Mouse (Mus musculus): Measurements from ENCODE around the gene Slc38a9. TPM values are rescaled to one million over a fixed set of nuclear protein-coding genes. Genes with fewer than 3 reads are reported as not detected.

Gene Slc38a9
- total RNA-seq, 2 experiments from 2014 or later: 6.9 to 8.1 TPM

DNA sequence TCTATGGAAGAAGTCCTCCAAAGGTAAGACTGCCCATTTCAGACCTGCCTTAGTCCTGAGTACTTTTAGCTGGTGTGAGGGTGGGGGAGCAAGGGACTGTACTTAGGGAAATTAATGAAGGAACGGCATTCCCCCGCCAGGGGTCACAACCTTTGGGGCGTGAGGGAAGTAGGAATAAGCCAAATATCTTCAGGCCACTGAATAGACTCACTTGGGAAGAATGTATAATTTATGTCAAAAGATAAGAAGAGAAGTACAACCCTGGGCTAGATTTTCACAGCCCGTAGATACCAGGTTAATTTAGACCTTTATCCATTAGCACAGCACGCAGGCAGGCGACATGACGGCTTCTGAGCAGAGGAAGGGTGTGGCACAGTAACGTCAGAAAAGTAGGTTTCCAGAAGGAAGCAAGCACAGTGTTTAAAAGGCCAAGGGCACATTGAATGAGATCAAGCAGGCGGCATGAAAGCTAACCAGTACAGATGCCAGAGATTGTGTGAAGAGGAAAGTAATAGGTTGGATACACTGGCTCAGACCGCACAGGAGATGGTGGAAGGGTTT, 103.1 kb downstream of the Slc38a9 start:
- no peak for TF ChIP-seq CTCF (IDR thresholded peaks at IDR 0.05)
- no peak for DNase-seq
- peak overlapping the region; percentile 91 for H3K27ac ChIP-seq
- H3K4me3 ChIP-seq: no peak overlapping the region
- intact Hi-C loops (cut with DNase I): no loop called here

DNA sequence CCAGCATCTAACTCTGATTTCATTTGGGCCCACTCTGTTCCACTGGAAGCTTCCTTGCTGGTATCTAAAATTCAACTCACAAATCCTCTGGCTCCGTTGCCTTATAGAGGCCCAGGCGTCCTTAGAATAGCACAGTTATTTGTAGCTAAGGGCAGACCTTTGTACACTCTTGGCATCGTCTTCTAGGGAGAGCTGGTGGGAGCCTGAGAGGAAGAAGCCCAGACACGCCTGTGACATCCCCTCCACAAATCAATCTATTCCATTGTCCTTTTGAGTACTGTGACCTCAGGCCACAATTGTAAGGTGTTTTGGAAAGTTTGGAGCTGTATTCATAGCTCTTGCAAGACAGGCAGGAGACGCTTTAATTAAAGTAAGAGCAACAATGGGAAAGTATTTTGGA, 104.0 kb downstream of the Slc38a9 start:
- TF ChIP-seq CTCF (IDR thresholded peaks at IDR 0.05): no peak
- Histone ChIP-seq H3K27ac (peak overlapping the region; percentile 91), H3K4me3 (no peak overlapping the region; the same call in 1 of the 2 replicates)
- DNase-seq: peak; percentile 38
- intact Hi-C loops (cut with DNase I): no loop called here

DNA sequence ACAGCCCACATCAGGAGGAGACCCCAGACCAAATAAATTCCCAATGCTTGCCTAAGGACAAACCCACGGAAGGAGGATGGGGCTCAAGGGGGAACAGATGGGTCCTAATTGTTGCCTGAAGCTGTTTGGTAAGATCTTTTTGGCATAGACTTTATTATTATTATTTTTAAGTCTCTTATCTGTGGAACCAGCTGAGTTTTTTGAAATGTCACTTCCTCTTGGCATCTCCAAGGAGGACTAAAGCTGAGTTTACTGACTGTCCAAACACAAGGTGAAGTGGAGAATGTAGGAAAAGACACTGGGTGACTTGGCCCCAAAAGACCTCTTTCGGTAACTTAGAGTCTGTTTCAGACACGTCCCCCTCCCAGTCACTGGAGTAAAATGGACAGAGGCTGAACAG, 105.1 kb downstream of the Slc38a9 start:
- intact Hi-C loops (cut with DNase I): no loop called here

DNA sequence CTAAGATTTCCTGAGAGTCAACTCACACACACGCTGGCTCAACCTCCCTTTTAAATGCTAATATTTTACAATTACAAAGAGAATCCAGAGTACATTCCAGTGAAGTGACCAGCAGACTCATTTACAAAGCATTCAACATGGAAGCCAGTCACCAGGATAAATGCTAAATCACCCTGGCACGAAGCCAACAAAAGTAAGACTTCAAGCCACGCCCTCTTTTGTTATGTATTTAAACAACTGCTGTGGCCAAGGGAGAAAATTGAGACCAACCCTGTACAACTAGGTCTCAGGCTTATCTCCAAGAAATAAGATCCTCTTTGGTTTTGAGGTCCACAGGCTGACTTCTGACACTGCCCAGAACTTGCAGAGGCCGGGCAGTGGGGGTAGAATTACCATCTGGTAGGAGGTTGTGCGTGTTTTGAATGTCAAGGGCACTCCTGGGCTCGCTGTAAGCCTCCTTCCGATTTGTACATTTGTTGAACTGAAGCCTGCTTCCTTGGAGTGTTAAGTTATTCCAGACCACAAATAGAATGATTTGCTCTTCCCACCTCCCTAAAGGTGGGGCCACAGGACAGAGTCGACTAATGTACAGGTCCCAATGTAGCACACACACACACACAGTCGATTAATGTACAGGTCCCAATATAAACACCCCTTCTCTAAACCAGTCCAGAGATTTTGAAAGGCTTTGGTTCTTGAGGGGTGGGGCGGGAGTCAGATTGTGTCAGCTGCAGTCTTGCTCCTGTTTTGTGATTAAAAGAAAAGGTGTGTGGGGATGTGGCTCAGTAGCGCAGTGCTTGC, 110.2 kb downstream of the Slc38a9 start:
- TF ChIP-seq CTCF (IDR thresholded peaks at IDR 0.05): no peak
- DNase-seq: peak; percentile 70
- intact Hi-C loops (cut with DNase I): no loop called here
- H3K4me3 ChIP-seq: peak overlapping the region; percentile 54
- H3K27ac ChIP-seq: peak overlapping the region; percentile 93

More for the DNA sequence above, 105.1 kb downstream of the Slc38a9 start:
- H3K4me3 ChIP-seq: no peak overlapping the region
- no peak for TF ChIP-seq CTCF (IDR thresholded peaks at IDR 0.05)
- no peak for DNase-seq
- peak overlapping the region; percentile 91 for H3K27ac ChIP-seq

DNA sequence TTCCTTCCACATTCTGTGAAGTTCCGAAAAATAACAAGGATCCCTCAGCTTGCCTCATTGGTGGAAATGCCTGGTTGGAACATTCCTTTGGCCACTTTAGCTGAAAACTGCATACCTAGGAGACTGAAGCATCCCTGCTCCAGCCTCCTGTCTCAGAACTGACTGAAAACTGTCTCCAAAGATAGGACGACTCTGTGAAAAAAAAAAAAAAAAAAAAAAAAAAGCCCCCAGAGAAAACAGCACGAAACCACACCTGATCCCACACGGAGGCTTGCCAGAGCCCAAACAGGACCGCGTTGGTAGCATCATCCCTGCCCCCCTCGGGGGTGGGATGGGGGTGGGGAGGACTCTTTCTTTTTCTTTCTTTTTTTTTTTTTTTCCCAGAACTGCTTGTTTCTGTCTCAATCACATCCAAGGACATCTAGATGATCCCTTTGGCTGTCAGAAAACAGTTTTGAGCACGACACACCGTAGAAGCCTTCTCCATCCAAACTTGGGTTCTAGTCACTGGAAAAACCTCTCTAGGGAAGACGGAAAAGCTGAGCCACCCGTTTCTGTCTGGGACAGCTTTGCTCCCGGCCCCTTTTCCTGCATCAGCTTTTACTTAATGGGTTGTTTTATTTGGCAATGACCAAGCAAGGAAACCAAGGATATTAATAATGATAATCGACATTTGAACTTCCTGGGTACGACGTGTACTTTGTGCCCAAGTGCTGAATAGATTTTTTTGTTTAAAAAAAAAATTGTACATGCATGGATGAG, 111.1 kb downstream of the Slc38a9 start:
- Histone ChIP-seq H3K27ac (peak overlapping the region; percentile 93), H3K4me3 (peak overlapping the region; percentile 54)
- peak; percentile 41 for DNase-seq
- intact Hi-C loops (cut with DNase I): no loop called here
- TF ChIP-seq CTCF (IDR thresholded peaks at IDR 0.05): no peak

DNA sequence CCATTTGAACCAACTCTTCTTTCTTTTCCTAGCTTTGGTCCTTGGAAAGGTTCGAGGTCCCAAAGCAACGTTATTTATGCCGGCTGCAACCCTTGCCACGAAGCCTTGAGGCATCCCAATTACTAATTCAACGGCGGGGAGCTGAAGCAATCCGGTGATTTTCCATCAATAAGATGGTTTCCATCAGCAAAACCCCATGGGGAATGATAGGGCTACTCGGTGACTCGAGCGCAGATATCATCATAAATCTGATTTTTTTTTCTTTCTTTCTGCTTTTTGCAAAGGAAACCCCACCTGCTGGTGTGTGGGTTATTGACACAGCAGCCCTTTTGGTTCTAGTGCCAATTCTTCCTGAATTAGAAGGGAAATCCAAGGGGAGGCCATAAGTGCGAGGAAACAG, 111.7 kb downstream of the Slc38a9 start:
- DNase-seq: peak; percentile 34
- peak overlapping the region; percentile 93 for H3K27ac ChIP-seq
- peak overlapping the region; percentile 54 for H3K4me3 ChIP-seq
- intact Hi-C loops (cut with DNase I): no loop called here
- peak; percentile 35 for TF ChIP-seq CTCF (IDR thresholded peaks at IDR 0.05)

DNA sequence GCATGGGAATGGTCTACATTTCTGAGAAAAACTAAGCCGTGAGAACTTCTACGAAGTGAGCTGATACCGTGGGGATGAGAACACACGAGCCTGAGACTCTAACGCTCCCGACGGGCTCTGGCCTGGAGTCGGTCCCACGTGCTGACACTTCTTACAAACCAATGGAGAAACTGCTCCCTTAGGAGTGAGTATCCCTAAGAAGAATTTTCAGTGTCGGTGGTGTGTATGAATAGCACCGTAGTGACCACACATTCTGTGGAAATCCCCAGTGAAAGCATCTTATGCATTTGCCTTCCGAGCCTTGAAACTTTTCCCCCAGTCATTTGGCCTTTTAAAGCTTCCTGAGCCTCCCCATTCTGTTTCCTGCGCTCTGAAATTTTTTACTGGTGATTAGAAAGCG, 112.3 kb downstream of the Slc38a9 start:
- Histone ChIP-seq H3K4me3 (no peak overlapping the region), H3K27ac (peak overlapping the region; percentile 93)
- TF ChIP-seq CTCF (IDR thresholded peaks at IDR 0.05): no peak
- DNase-seq: no peak
- intact Hi-C loops (cut with DNase I): no loop called here

DNA sequence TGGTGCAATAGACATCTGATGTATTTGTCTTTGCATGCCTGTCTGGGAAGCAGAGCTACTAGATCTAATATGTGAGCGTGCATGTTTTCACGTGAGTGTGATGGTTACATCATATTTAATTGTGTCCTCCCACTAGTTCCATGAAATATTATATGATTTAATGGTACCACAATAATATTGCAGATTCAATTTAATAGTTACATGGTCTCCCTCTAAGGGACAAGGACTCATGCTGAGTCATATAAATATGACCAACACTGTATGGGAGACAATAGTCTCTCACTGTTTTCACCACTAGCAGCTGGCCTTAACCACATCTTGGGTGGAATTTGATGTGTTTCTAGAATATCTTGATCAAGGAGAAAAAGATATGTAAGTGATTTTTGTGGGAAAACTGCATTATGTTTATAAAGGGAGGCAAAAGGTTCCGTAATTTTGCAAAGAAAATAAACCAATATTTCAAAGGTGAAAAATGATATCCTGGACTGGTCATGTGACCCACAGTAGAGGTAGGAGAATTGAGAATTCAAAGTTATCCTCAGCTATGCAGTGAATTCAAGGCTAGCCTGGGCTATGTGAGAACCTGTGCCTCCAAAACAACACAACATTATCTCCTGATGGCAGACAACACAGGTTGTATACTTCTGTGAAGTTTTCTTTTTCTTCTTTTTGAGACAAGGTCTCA, 113.6 kb downstream of the Slc38a9 start:
- Histone ChIP-seq H3K4me3 (no peak overlapping the region), H3K27ac (no peak overlapping the region)
- intact Hi-C loops (cut with DNase I): no loop called here
- TF ChIP-seq CTCF (IDR thresholded peaks at IDR 0.05): no peak
- no peak for DNase-seq

DNA sequence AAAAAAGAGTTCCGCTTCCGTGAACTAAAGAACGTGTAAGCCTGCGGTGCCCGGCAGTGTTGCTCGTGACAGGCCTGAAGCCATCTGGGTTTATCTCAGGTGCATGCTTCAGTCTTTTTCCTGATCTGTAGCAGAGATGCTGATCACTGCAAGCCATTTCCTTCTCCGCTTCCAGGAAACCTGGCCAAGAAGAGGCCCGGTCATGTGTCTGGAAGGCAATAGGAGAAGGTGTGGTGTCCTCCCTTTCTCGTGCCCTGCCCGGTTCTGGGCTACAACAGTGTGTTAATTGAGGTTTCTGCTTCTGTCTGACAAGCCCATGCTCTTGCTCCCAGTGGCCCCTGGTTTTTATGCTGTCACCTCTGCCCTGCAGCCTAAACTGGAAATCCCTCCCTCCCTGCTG, 115.3 kb downstream of the Slc38a9 start:
- no peak for TF ChIP-seq CTCF (IDR thresholded peaks at IDR 0.05)
- H3K27ac ChIP-seq: peak overlapping the region; percentile 65
- H3K4me3 ChIP-seq: no peak overlapping the region
- intact Hi-C loops (cut with DNase I): no loop called here
- peak; percentile 55 for DNase-seq

DNA sequence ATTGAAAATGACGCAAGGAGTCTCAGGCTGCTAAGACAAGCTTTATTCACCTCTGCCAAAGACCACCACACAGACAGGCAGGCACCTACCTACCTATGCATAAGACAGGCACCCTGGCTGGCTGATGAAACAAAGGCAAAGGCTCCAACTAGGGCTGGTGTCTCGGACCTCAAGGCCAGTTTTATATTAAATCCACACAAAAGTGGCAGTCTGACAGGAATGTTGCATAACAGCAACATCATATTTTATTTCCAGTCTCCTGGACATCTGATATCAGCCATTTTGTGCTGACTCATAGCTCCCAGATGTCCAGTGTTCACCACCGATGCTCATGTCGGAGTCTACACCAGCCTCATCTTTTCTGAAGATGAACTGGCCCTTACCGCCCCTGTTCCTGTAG, 117.9 kb downstream of the Slc38a9 start:
- Histone ChIP-seq H3K27ac (peak overlapping the region; percentile 35), H3K4me3 (no peak overlapping the region)
- no peak for DNase-seq
- intact Hi-C loops (cut with DNase I): no loop called here
- no peak for TF ChIP-seq CTCF (IDR thresholded peaks at IDR 0.05)

DNA sequence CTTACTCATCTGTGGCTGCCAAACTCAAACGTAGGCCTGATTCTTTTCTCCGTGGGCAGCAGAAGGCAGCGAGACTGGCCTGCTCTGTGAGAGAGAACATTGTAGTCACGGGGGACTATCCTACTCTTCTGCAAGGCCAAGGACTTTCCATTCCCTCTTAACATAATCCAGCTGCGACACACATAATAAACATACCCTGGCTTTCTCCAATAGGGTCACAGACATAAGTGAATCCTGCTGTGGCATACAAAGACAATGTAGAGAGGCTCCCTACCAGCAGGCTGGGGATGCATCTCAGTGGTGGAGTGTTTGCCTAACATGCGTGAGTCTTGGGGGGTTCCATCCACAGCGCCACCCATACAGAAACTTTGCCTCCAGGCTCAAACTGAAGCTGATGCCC, 124.8 kb downstream of the Slc38a9 start:
- intact Hi-C loops (cut with DNase I): no loop called here
- H3K27ac ChIP-seq: no peak overlapping the region
- H3K4me3 ChIP-seq: no peak overlapping the region
- DNase-seq: no peak
- TF ChIP-seq CTCF (IDR thresholded peaks at IDR 0.05): no peak

DNA sequence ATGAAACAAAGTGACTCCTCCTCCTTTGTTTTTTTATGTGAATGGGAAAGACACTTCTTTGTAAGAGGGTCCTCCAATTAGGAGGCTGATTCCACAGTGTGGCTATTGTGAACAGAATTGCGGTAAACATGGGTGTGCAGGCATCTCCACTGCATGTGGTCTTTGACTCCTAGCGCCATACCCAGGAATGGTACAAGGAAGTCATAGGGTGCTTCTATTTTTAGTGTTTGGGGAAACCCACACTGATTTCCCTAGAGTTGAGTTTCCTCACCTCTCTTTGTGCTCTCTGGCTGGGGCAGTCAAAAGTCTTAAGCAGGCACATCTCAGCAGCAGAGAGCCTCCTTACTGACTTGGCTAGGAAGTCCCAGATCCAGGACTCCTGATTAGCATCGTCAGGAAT, 125.6 kb downstream of the Slc38a9 start:
- intact Hi-C loops (cut with DNase I): no loop called here
- H3K4me3 ChIP-seq: no peak overlapping the region
- H3K27ac ChIP-seq: no peak overlapping the region
- no peak for TF ChIP-seq CTCF (IDR thresholded peaks at IDR 0.05)
- no peak for DNase-seq

Measured in gastrocnemius, adult 2 months (tissue).